Mouse (Mus musculus): ENCODE results near the gene Ier3. TPM values are rescaled to one million over a fixed set of nuclear protein-coding genes. Genes with fewer than 3 reads are reported as not detected.

Ier3 gene
- polyA plus RNA-seq, 1 experiment, result 31.3 TPM

DNA sequence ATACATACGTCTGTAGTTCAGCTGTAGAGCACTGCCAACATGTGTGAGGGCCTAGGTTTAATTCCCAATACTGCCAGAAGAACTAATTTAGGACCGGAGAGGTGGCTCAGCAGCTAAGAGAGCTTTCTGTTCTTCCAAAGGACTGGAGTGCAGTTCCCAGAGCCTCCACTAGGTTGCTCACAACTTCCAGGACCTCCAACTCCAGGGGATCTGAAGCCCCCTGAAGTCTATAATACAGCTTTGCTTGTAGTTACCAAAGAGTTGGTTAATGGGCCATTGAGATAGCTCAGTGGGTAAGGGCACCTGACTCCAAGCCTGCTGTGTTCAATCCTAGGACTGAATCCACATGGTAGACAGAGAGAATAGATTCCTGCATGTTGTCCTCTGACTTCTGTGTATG is 39.1 kb upstream of the Ier3 start:
- no peak overlapping the region for H3K4me3 ChIP-seq (ENCODE audit: low read depth, low read length)
- no peak overlapping the region for H3K9ac ChIP-seq (ENCODE audit: low read depth, poor library complexity, severe bottlenecking)
- peak; percentile 33 for TF ChIP-seq CTCF (IDR thresholded peaks at IDR 0.05; ENCODE audit: low read depth, low read length)
- no peak for TF ChIP-seq POLR2A (IDR thresholded peaks at IDR 0.05; ENCODE audit: insufficient read depth, low read length)
- no peak overlapping the region for H3K27ac ChIP-seq (ENCODE audit: insufficient read depth, low read length)
- H3K4me1 ChIP-seq (ENCODE audit: control insufficient read depth, insufficient read depth, low read length), result no peaks in the 10 kb centered on the region
- no peaks in the 10 kb centered on the region for H3K36me3 ChIP-seq (ENCODE audit: control insufficient read depth, insufficient read depth, low read length, poor library complexity, severe bottlenecking)
- no peaks in the 10 kb centered on the region for H3K9me3 ChIP-seq (replicated peaks; ENCODE audit: control insufficient read depth, insufficient read depth, low read length, poor library complexity, severe bottlenecking)
- no peaks in the 10 kb centered on the region for H3K27me3 ChIP-seq (ENCODE audit: control insufficient read depth, insufficient read depth, low read length, poor library complexity, severe bottlenecking)

DNA sequence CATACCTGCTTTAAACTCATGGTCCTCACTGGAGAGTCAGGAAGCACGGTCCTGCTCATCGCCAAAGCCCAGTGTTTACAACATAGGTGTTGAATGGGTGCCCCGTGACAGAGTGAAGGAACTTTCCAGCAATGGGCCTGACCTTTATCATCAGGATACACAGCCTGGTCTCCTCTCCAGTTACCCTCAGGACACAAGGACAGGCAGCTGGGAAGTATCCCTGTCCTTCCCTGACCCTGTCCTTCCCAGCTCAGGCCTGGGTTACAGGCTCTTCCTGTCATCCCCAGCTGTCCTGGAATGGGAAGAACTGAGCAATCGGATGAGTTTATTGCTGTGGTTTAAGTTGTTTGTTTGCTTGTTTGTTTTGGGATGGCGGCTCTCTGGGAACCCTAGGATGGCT is 38.6 kb upstream of the Ier3 start:
- Histone ChIP-seq H3K4me1 (ENCODE audit: control insufficient read depth, insufficient read depth, low read length) (no peaks in the 10 kb centered on the region), H3K27me3 (ENCODE audit: control insufficient read depth, insufficient read depth, low read length, poor library complexity, severe bottlenecking) (no peaks in the 10 kb centered on the region), H3K27ac (ENCODE audit: insufficient read depth, low read length) (no peak overlapping the region), H3K36me3 (ENCODE audit: control insufficient read depth, insufficient read depth, low read length, poor library complexity, severe bottlenecking) (no peaks in the 10 kb centered on the region), H3K9ac (ENCODE audit: low read depth, poor library complexity, severe bottlenecking) (no peak overlapping the region), H3K4me3 (ENCODE audit: low read depth, low read length) (no peak overlapping the region), H3K9me3 (replicated peaks; ENCODE audit: control insufficient read depth, insufficient read depth, low read length, poor library complexity, severe bottlenecking) (no peaks in the 10 kb centered on the region)
- no peak for TF ChIP-seq POLR2A (IDR thresholded peaks at IDR 0.05; ENCODE audit: insufficient read depth, low read length)
- no peak for TF ChIP-seq EP300 (IDR thresholded peaks at IDR 0.05; ENCODE audit: insufficient read depth, low read depth, low read length)
- TF ChIP-seq CTCF (IDR thresholded peaks at IDR 0.05; ENCODE audit: low read depth, low read length), result no peak

DNA sequence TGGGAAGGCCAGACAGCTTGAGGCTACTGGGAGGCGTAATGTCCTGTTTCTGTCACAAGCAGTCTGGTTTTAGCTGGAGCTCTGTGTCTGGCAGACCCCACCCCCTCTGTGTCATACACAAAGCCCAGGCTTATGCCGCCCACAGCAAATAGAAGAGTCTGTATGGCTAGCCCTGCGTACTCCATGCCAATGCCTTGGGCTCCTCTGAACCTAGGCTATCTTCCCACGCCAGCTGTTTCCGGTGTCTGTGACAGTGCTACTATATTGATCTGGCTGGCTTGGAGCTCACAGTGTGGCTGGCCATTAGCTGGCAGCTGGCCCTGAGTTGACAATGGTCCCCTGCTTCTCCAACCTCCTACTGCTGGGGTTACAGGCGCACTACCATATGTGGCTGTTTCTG is 37.5 kb upstream of the Ier3 start:
- no peaks in the 10 kb centered on the region for H3K4me1 ChIP-seq (ENCODE audit: control insufficient read depth, insufficient read depth, low read length)
- no peak overlapping the region for H3K27ac ChIP-seq (ENCODE audit: insufficient read depth, low read length)
- no peaks in the 10 kb centered on the region for H3K27me3 ChIP-seq (ENCODE audit: control insufficient read depth, insufficient read depth, low read length, poor library complexity, severe bottlenecking)
- no peak overlapping the region for H3K9ac ChIP-seq (ENCODE audit: low read depth, poor library complexity, severe bottlenecking)
- TF ChIP-seq EP300 (IDR thresholded peaks at IDR 0.05; ENCODE audit: insufficient read depth, low read depth, low read length) (no peak), POLR2A (IDR thresholded peaks at IDR 0.05; ENCODE audit: insufficient read depth, low read length) (no peak), CTCF (IDR thresholded peaks at IDR 0.05; ENCODE audit: low read depth, low read length) (no peak)
- no peaks in the 10 kb centered on the region for H3K9me3 ChIP-seq (replicated peaks; ENCODE audit: control insufficient read depth, insufficient read depth, low read length, poor library complexity, severe bottlenecking)
- H3K36me3 ChIP-seq (ENCODE audit: control insufficient read depth, insufficient read depth, low read length, poor library complexity, severe bottlenecking), result no peaks in the 10 kb centered on the region
- no peak overlapping the region for H3K4me3 ChIP-seq (ENCODE audit: low read depth, low read length)

DNA sequence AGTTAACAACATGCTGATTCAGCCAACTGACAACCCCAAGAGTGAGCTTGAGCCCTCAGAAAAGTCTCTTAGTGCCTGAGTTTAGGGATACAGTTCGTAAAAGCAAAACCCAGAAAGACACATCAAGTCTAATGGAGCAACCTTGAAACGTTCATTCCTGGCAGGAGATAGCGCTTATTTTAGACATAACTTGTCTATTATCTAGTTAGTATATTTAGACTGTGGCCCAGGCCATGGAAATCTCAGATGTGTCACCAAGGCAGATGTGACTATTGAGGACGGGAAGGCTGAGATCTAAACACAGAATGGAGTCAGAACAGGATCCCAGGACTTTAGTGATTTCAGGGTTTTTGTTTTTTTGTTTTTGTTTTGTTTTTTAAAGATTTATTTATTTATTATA is 36.3 kb upstream of the Ier3 start:
- Histone ChIP-seq H3K9ac (ENCODE audit: low read depth, poor library complexity, severe bottlenecking) (no peak overlapping the region), H3K27ac (ENCODE audit: insufficient read depth, low read length) (no peak overlapping the region), H3K9me3 (replicated peaks; ENCODE audit: control insufficient read depth, insufficient read depth, low read length, poor library complexity, severe bottlenecking) (no peaks in the 10 kb centered on the region), H3K4me1 (ENCODE audit: control insufficient read depth, insufficient read depth, low read length) (no peaks in the 10 kb centered on the region), H3K36me3 (ENCODE audit: control insufficient read depth, insufficient read depth, low read length, poor library complexity, severe bottlenecking) (no peaks in the 10 kb centered on the region), H3K27me3 (ENCODE audit: control insufficient read depth, insufficient read depth, low read length, poor library complexity, severe bottlenecking) (no peaks in the 10 kb centered on the region), H3K4me3 (ENCODE audit: low read depth, low read length) (no peak overlapping the region)
- TF ChIP-seq EP300 (IDR thresholded peaks at IDR 0.05; ENCODE audit: insufficient read depth, low read depth, low read length) (no peak), CTCF (IDR thresholded peaks at IDR 0.05; ENCODE audit: low read depth, low read length) (no peak), POLR2A (IDR thresholded peaks at IDR 0.05; ENCODE audit: insufficient read depth, low read length) (no peak)

DNA sequence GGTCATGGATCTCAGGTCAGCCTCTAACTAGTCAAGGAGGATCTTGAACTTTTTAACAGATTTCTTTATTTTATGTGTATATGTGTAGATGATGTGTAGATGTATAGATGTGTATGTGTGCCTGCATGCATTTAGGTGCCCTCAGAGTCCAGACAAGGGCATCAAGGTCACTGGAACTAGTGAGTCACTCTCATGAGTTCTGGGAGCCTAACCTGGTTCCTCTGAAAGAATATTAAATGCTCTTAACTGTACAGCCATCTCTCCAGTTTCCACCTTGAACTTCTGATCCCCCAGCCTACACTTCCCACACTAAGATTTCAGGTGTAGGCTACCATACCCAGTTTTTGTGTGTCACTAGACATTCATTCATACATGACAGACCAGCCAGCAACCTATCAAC is 34.0 kb upstream of the Ier3 start:
- H3K27me3 ChIP-seq (ENCODE audit: control insufficient read depth, insufficient read depth, low read length, poor library complexity, severe bottlenecking), result no peaks in the 10 kb centered on the region
- no peak overlapping the region for H3K27ac ChIP-seq (ENCODE audit: insufficient read depth, low read length)
- no peak overlapping the region for H3K9ac ChIP-seq (ENCODE audit: low read depth, poor library complexity, severe bottlenecking)
- H3K4me1 ChIP-seq (ENCODE audit: control insufficient read depth, insufficient read depth, low read length), result no peaks in the 10 kb centered on the region
- no peak overlapping the region for H3K4me3 ChIP-seq (ENCODE audit: low read depth, low read length)
- no peaks in the 10 kb centered on the region for H3K9me3 ChIP-seq (replicated peaks; ENCODE audit: control insufficient read depth, insufficient read depth, low read length, poor library complexity, severe bottlenecking)
- no peaks in the 10 kb centered on the region for H3K36me3 ChIP-seq (ENCODE audit: control insufficient read depth, insufficient read depth, low read length, poor library complexity, severe bottlenecking)
- TF ChIP-seq CTCF (IDR thresholded peaks at IDR 0.05; ENCODE audit: low read depth, low read length) (no peak), EP300 (IDR thresholded peaks at IDR 0.05; ENCODE audit: insufficient read depth, low read depth, low read length) (no peak), POLR2A (IDR thresholded peaks at IDR 0.05; ENCODE audit: insufficient read depth, low read length) (no peak)

DNA sequence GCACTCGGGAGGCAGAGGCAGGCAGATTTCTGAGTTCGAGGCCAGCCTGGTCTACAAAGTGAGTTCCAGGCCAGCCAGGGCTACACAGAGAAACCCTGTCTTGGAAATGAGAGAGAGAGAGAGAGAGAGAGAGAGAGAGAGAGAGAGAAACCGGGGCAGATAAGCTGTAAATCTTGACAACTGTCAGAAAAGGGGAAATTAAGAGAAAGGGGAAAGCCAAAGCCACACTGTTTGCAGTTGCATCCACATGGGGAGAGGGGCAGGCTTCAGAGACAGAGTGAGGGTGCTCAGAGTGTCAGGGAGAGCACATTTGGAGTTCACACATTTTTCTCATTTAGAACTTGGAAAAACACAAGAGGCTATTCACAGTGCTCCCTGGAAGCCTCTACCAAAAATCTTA is 33.5 kb upstream of the Ier3 start:
- TF ChIP-seq EP300 (IDR thresholded peaks at IDR 0.05; ENCODE audit: insufficient read depth, low read depth, low read length) (no peak), CTCF (IDR thresholded peaks at IDR 0.05; ENCODE audit: low read depth, low read length) (no peak), POLR2A (IDR thresholded peaks at IDR 0.05; ENCODE audit: insufficient read depth, low read length) (no peak)
- Histone ChIP-seq H3K4me3 (ENCODE audit: low read depth, low read length) (no peak overlapping the region), H3K36me3 (ENCODE audit: control insufficient read depth, insufficient read depth, low read length, poor library complexity, severe bottlenecking) (no peaks in the 10 kb centered on the region), H3K9me3 (replicated peaks; ENCODE audit: control insufficient read depth, insufficient read depth, low read length, poor library complexity, severe bottlenecking) (no peaks in the 10 kb centered on the region), H3K9ac (ENCODE audit: low read depth, poor library complexity, severe bottlenecking) (no peak overlapping the region), H3K27ac (ENCODE audit: insufficient read depth, low read length) (no peak overlapping the region), H3K4me1 (ENCODE audit: control insufficient read depth, insufficient read depth, low read length) (no peaks in the 10 kb centered on the region), H3K27me3 (ENCODE audit: control insufficient read depth, insufficient read depth, low read length, poor library complexity, severe bottlenecking) (no peaks in the 10 kb centered on the region)

Measured in ES-Bruce4 (cell line).